Mouse (Mus musculus): Measurements from ENCODE around the gene Ccdc144b. TPM values are rescaled to one million over a fixed set of nuclear protein-coding genes. Genes with fewer than 3 reads are reported as not detected.

Gene Ccdc144b
- total RNA-seq, 2 experiments from 2014 or later = not detected

Other genes with a start within 250 kb of the Ccdc144b start
- gene Dcun1d1, start 116.1 kb downstream of the Ccdc144b start, total RNA-seq (2021) = 10 to 100 TPM; 66.5 to 68.4 TPM
- 10 to 100 TPM; 35.0 to 44.1 TPM for gene Mccc1, start 52.9 kb downstream of the Ccdc144b start, total RNA-seq (2021)
- 10 to 100 TPM; 43.7 to 51.1 TPM for gene Acad9, start 12.4 kb upstream of the Ccdc144b start, total RNA-seq (2021)
- 10 to 100 TPM; 17.1 to 19.4 TPM for gene D3Ertd254e, start 97.5 kb upstream of the Ccdc144b start, total RNA-seq (2021)
- 1 to 10 TPM; 1.1 to 1.3 TPM for gene Qrfpr, start 168.8 kb upstream of the Ccdc144b start, total RNA-seq (2021)

Data from layer of hippocampus, postnatal 36 days (tissue).